Mouse (Mus musculus) MEL (cell line): ENCODE measurements around the gene Smc3.
A peak's percentile ranks its signal among the peaks of the same experiment; 100 is the strongest.

Experiments
- CHD1 ChIP-seq: IDR thresholded peaks from 2 replicates; pipeline ENCODE4 v1.6.1; 2012; ENCODE audit warnings: low read depth, mild to moderate bottlenecking, inconsistent platforms, low read length, improper control_type of control experiment
- CTCF ChIP-seq, 3 experiments: IDR thresholded peaks in 2 of 3; conservative IDR thresholded peaks in 1 of 3; 2 replicates each; pipeline ENCODE4 v1.5.1; 2011 to 2012; ENCODE audit warnings: low read length in 3 of 3, low read depth in 2 of 3, mild to moderate bottlenecking in 2 of 3, improper control_type of control experiment in 1 of 3, inconsistent platforms in 1 of 3, mixed read lengths in 1 of 3, moderate library complexity in 1 of 3; ENCODE audit not compliant: control insufficient read depth in 1 of 3, insufficient read depth in 1 of 3, poor library complexity in 1 of 3, severe bottlenecking in 1 of 3
- E2F4 ChIP-seq: IDR thresholded peaks from 2 replicates; pipeline ENCODE4 v1.6.1; 2011; ENCODE audit warnings: low read depth, low read length, improper control_type of control experiment, borderline replicate concordance
- EP300 ChIP-seq, 2 experiments: IDR thresholded peaks; 2 replicates each; pipeline ENCODE4 v1.6.1; 2011; ENCODE audit warnings: improper control_type of control experiment in 2 of 2, low read length in 2 of 2, low read depth in 1 of 2, mild to moderate bottlenecking in 1 of 2
- GATA1 ChIP-seq: IDR thresholded peaks from 2 replicates; pipeline ENCODE4 v1.6.1; 2011; ENCODE audit warnings: low read depth, low read length, improper control_type of control experiment
- HCFC1 ChIP-seq: IDR thresholded peaks from 2 replicates; pipeline ENCODE4 v1.6.1; 2012; ENCODE audit warnings: low read depth, mild to moderate bottlenecking, inconsistent platforms, low read length, improper control_type of control experiment, moderate library complexity
- MAZ ChIP-seq: IDR thresholded peaks from 2 replicates; pipeline ENCODE4 v1.6.1; 2012; ENCODE audit warnings: low read depth, mild to moderate bottlenecking, inconsistent platforms, low read length, improper control_type of control experiment
- POLR2A ChIP-seq, 2 experiments: IDR thresholded peaks; 2 replicates each; pipeline ENCODE4 v1.6.1; 2011 to 2012; ENCODE audit warnings: low read length in 2 of 2, mild to moderate bottlenecking in 2 of 2, control low read depth in 1 of 2, improper control_type of control experiment in 1 of 2, low read depth in 1 of 2, moderate library complexity in 1 of 2; ENCODE audit not compliant: control insufficient read depth in 1 of 2, insufficient read depth in 1 of 2, poor library complexity in 1 of 2
- POLR2AphosphoS2 ChIP-seq: IDR thresholded peaks from 2 replicates; pipeline ENCODE4 v1.6.1; 2011; ENCODE audit warnings: low read length, improper control_type of control experiment
- RCOR1 ChIP-seq: IDR thresholded peaks from 2 replicates; pipeline ENCODE4 v1.6.1; 2012; ENCODE audit warnings: low read depth, mild to moderate bottlenecking, inconsistent platforms, low read length, improper control_type of control experiment
- ZMIZ1 ChIP-seq: IDR thresholded peaks from 2 replicates; pipeline ENCODE4 v1.6.1; 2012; ENCODE audit warnings: low read depth, mild to moderate bottlenecking, inconsistent platforms, low read length, improper control_type of control experiment, moderate library complexity
- ZNF384 ChIP-seq: IDR thresholded peaks from 2 replicates; pipeline ENCODE4 v1.6.1; 2012; ENCODE audit warnings: low read depth, mild to moderate bottlenecking, inconsistent platforms, low read length, improper control_type of control experiment

- TF ChIP-seq E2F4 (no peak), HCFC1 (no peak), RCOR1 (no peak), CTCF (IDR thresholded peaks at IDR 0.05 in 2 of 3, conservative IDR thresholded peaks at IDR 0.05 in 1 of 3; ENCODE audit: control insufficient read depth in 1 of 3, insufficient read depth in 1 of 3, low read depth in 2 of 3, low read length in 3 of 3, poor library complexity in 1 of 3, severe bottlenecking in 1 of 3) (no peak), EP300 (IDR thresholded peaks at IDR 0.05; ENCODE audit: low read depth in 1 of 2, low read length in 2 of 2) (no peak), ZNF384 (0 out of 2 replicates have a peak, but pooled peaks have one; percentile 16), ZMIZ1 (no peak), POLR2AphosphoS2 (no peak), MAZ (no peak), CHD1 (no peak), GATA1 (no peak), POLR2A (IDR thresholded peaks at IDR 0.05; ENCODE audit: control insufficient read depth in 1 of 2, insufficient read depth in 1 of 2, low read depth in 1 of 2, low read length in 2 of 2, poor library complexity in 1 of 2) (no peak)
These were observed 32.3 kb upstream of the Smc3 start for GRCm38 (mm10) chr19:53567864-53568263.
